Mouse (Mus musculus) cortical plate, adult 2 months (tissue): ENCODE measurements at regions not wholly inside any gene's neighbourhood (a gene's known extent, or its start where the extent isn't known, plus 50 kb on each side); places are given as distances from the start of the nearest gene placed in this dataset.
A peak's percentile ranks its signal among the peaks of the same experiment; 100 is the strongest.

Source experiments
- H3K27ac ChIP-seq: fragments of 200-500 bp; 2 replicates; pipeline ENCODE4 v1.5.1; 2012; ENCODE audit warnings: low read length, control low read depth, inconsistent platforms; ENCODE audit not compliant: insufficient read depth
- H3K4me1 ChIP-seq: fragments of 200-500 bp; 2 replicates; pipeline ENCODE4 v1.6.1; 2011; ENCODE audit warnings: low read length; ENCODE audit not compliant: control insufficient read depth, insufficient read depth
- H3K4me3 ChIP-seq: fragments of 200-500 bp; 2 replicates; pipeline ENCODE4 v1.5.1; 2011; ENCODE audit warnings: mild to moderate bottlenecking, low read length, control low read depth; ENCODE audit not compliant: insufficient read depth
- CTCF ChIP-seq: fragments of 200-500 bp; IDR thresholded peaks from 2 replicates; pipeline ENCODE4 v1.5.1; 2011; ENCODE audit warnings: mild to moderate bottlenecking, control low read depth, low read length; ENCODE audit not compliant: insufficient read depth; ENCODE audit errors: extremely low read depth
- POLR2A ChIP-seq: fragments of 200-500 bp; IDR thresholded peaks from 2 replicates; pipeline ENCODE4 v1.6.1; 2011; ENCODE audit warnings: mild to moderate bottlenecking, low read length, control low read depth; ENCODE audit not compliant: insufficient read depth; ENCODE audit errors: extremely low read depth

DNA sequence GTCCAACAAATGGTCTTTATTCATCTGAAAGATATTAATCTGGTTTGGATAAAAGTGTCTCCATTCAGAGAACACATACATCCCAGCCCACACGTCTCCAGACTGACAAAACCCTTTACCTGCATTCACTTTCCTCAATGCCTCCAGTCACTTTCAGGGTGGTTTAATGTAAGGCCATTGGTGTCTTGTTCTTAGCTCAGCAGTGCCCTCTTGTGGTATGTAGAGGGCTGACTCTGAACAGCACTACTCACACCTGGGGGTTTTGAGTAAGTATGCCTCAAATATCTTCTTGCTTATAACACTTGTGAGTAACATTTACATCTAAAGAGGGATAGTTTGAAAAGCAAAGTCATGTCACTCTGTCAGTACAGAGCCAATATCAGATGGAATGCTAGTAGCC is 164.5 kb upstream of the Adamts16 start:
- TF ChIP-seq POLR2A: no peak
- TF ChIP-seq CTCF: peak; percentile 75

DNA sequence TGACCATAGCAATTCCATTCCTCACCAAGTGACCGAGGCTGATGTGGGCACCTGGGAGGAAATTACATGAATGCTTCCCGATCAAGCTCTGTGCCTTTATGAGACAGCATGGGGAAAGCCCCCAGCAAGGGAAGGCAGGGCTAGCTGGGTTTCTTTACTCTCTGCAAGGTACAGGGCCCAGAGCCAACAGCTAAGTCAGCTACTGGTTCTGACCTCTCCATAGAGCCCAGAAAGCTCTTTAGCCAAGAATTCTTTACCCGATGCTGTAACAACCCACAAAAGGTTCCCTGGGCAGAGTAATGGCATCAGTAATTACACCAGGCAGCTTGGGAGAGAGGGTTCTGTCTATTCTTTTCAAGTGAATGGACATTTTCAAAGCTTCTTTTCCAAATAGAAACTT is 161.9 kb upstream of the Adamts16 start:
- Histone ChIP-seq H3K27ac (no peak overlapping the region), H3K4me1 (no peaks in the 10 kb centered on the region), H3K4me3 (no peak overlapping the region)
- TF ChIP-seq POLR2A (no peak), CTCF (no peak)

More for the DNA sequence above, 164.5 kb upstream of the Adamts16 start:
- no peaks in the 10 kb centered on the region for H3K4me1 ChIP-seq
- no peak overlapping the region for H3K4me3 ChIP-seq
- H3K27ac ChIP-seq: no peak overlapping the region

DNA sequence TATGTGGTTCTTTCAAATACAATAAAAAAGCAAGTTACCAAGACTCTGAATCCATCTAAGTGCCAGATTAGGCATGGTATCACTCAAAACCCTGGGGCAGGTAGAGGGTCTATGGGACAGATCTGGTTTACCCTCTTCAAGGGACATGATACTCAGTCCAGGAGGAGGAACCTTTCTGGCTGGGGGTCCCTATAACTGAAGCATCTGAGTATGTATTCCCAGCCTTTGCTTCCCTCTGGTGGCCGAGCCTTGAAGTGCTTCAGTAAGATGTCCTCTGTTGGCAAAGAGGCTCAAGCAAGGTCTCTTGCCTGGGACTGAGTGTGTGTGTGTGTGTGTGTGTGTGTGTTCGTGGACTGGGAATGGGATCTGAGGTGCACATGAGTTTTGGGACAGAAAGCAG is 159.7 kb upstream of the Adamts16 start:
- peak; percentile 80 for TF ChIP-seq CTCF
- TF ChIP-seq POLR2A: no peak
- Histone ChIP-seq H3K27ac (no peak overlapping the region), H3K4me1 (no peaks in the 10 kb centered on the region), H3K4me3 (no peak overlapping the region)

DNA sequence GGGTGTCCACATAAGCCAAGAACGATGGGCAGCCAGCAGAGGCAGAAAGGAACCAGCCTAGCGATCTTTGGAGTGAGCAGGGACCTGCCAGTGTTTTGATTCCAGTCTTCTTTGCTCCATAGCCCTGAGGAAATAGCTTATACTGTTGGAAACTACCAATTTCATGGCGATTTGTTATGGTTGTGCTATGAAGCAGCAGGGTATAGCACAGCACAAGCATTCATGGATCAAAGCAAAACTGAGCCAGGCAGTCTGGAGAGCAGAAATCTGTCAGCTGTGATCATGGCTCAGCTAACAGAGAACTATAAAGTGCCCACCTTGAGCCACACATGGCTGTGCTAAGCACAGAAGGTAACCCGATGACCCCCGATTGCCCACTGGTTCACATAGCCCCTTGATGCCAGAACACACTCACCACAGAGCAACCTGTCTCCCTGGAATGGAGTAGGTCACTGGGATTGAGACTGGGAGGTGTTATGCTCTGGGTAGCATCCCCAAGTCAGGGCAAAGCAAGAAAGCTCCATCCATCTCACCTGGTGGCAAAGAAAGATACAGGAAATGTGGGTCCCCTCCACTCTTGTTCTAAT is 158.9 kb upstream of the Adamts16 start:
- no peak for TF ChIP-seq POLR2A
- no peak for TF ChIP-seq CTCF
- Histone ChIP-seq H3K4me3 (no peak overlapping the region), H3K27ac (no peak overlapping the region), H3K4me1 (no peaks in the 10 kb centered on the region)

DNA sequence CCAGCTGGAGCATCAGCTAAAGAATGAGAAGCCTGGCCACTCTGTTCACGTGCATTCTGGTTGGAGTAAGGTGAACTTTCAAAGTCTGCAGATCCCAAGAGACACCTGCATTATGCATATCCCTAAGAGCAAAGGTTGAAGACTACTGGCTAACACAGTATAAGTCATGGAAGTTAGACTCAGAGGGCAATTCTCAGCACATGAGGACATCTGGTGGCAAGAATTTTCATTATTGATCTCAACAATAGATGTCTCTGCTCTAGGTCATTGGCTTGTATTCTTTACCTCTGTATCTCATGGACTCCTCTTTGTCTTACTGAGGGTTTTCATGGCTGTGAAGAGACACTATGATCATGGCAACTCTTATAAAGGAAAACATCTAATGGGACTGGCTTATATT is 151.9 kb upstream of the Adamts16 start:
- TF ChIP-seq CTCF (no peak), POLR2A (no peak)
- H3K27ac ChIP-seq: no peak overlapping the region
- H3K4me1 ChIP-seq: no peaks in the 10 kb centered on the region
- no peak overlapping the region for H3K4me3 ChIP-seq

DNA sequence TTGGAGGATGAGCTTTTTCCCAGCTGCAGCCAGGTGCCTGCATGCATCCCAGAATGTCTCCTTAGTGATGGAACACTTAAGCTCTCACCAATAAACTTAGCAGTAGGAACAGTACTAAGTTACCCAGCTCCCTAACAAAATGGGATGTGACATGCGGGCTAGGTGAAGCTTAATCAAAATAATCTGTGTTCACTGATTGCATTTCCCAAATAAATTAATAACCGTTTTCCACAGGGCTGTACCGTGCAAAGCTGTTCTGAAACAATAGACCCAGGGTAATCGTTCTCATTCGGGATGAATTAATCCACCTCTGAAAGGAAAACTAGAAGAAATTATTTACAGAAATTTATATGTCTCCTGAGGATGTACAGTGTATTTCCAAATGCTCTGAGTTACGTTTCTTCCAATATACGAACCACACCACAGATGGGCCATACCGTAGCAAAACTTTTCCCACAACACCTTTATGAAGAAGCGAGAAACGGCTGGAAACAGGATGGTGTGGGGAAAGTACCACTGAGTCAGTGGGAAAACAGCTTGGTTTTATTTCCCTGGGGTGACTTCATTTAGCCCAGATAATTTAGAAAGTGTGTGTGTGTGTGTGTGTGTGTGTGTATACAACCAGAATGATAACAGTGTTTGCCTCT is 148.5 kb upstream of the Adamts16 start:
- H3K27ac ChIP-seq: no peak overlapping the region
- no peak overlapping the region for H3K4me3 ChIP-seq
- no peak for TF ChIP-seq CTCF
- TF ChIP-seq POLR2A: no peak
- H3K4me1 ChIP-seq: no peaks in the 10 kb centered on the region

DNA sequence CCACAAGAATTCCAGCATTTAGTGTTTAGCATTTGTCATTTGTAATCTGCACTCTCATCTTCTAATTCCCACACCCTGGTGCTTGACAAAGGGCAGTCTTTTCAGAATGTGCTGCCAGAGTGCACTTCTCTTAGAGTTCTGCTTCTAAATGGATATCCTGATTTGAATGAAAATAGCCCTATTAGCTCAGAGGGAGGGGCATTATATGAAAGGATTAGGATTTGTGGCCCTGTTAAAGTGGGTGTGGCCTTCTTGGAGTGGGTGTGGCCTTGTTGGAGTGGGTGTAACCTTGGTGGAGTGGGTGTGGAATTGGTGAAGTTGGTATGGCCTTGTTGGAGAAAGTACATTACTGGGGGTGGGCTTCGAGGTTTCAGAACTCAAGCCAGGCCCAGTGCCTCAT is 137.7 kb upstream of the Adamts16 start:
- no peak for TF ChIP-seq CTCF
- no peak for TF ChIP-seq POLR2A
- H3K4me3 ChIP-seq: no peak overlapping the region
- H3K27ac ChIP-seq: no peak overlapping the region
- no peaks in the 10 kb centered on the region for H3K4me1 ChIP-seq

DNA sequence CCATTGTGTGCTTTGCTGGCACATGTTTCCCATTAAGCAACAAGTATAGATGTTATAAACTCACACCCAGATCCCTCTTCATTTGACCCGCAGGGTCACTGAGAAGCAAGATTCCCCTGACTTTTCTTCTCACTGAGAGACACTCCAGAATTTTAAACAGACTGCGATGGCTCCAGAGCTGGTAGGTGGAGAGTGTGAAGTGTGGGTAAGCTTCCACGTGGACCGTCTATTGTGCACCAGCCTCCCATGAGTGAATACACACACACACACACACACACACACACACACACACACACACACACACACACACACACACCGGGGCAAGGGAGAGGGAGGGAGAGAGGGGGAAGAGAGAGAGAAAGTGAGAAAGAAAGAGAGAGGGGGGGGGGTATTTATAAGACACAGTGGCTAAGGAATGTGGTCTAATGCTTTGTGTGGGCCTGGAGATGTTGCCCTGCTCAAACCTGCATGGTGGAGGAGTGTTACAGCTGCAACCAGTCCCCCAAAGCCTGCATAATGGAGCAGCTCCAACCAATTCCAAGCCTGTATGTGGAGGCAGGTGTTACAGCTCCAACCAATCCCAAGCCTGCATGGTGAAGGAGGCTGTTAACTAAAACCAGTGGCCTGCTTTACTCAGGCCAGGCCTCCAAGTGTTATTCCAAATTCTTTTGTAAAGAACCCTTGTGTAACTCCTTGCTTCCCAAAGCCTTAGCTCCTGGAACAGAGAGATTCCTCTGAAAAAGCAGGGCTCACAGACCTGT is 137.1 kb upstream of the Adamts16 start:
- Histone ChIP-seq H3K4me3 (no peak overlapping the region), H3K27ac (no peak overlapping the region), H3K4me1 (no peaks in the 10 kb centered on the region)
- TF ChIP-seq CTCF (no peak), POLR2A (no peak)

DNA sequence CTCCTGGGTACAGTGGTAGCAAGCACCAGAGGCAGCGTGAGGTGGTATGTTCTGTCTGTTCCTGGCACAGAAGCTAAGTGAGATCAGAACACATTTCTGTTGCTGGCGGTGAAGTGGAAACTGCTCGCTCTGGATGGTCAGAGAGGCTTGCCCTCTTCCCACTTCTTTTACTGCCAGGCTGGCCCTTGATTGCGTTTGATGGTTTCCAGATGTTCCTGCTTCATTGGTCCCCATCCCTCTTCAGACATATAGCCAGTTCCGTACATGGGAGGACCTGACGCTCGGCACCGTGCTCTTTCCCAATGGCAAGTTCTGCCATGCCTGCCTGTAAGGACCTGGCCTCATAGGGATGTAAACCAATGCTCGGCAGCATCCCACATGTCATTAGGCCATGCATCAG is 128.0 kb upstream of the Adamts16 start:
- no peaks in the 10 kb centered on the region for H3K4me1 ChIP-seq
- no peak overlapping the region for H3K27ac ChIP-seq
- TF ChIP-seq POLR2A: no peak
- no peak for TF ChIP-seq CTCF
- no peak overlapping the region for H3K4me3 ChIP-seq

DNA sequence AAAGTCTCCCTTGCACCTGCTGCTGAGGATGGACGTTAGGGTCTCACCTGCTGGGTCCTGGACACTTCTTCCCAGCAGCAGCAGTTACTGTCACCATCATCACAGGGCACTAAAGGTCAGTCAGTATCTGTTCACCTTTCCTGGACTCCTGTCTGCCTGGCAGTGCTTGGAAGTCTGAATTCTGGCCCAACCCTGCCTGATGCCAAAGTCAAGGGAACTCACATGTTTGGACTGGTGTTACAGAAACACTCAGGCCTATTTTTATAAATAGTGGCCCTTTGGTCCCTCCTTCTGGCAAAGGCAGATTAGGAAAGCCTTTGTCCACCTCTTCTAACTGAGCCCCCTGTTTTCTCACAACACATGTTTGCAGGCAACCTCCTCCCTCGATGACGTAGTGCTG is 126.2 kb upstream of the Adamts16 start:
- H3K4me1 ChIP-seq: no peaks in the 10 kb centered on the region
- H3K27ac ChIP-seq: no peak overlapping the region
- TF ChIP-seq CTCF: no peak
- no peak for TF ChIP-seq POLR2A
- H3K4me3 ChIP-seq: no peak overlapping the region
